Mouse (Mus musculus) urinary bladder, postnatal 14 days (tissue): ENCODE measurements around the gene Fam71d.

Experiments used
- DNase-seq: peaks from one replicate; pipeline ENCODE4 v3.0.0; 2021; ENCODE audit warnings: low spot score

The Fam71d gene

DNA sequence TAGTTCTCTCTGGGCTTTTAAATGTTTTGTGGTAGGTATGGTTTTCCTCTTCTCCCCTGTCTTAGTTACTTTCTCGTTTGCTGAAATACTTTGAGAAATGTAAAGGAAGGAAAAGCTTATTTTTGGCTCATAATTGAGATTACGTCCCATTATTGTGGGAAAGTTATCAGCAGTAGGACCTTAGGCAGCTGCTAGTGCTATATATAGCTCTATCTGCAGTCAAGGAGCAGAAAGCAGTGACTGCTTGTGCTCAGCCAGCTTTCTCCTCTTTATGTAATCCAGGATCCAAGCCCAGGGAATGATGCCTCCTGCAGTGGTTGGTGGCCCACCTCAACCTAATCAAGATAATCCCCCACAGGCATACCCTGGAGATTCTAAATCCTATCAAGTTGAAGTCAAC, 81.9 kb downstream of the Fam71d start:
- no peak for DNase-seq

- DNase-seq, result no peak
Observed at GRCm38 (mm10) chr12:78777916-78778315, 86.6 kb downstream of the Fam71d start.

DNA sequence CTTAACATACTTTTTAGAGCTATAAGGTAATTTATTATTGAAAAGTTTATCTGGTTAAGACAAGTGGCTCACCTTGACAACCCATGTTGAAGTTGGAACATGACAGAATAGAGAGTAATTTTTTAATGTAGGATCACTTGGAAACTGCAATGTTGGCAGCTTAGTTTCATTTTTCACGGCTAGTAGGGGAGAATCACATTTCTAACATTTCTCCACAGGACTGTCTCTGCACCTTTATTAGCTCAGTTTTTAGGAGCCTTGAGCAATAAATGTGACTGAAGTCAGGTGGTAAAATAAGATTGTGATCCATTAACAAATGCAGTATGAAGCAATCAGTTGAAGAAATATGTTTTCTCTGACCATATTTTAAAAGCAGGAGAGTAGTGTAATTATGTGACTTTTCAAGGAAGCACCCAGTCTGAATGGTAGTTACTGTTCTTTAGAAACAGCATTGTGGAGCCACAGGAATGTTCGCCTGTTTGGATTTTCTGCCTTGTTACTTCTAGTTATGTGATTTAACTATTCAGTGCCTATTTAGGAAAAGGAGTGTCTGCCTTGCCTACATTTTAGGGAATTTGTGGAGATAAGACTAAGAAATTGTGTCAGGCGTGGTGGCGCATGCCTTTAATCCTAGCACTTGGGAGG, 87.2 kb downstream of the Fam71d start:
- no peak for DNase-seq
